Mouse (Mus musculus) small intestine, adult 2 months (tissue): ENCODE results near the gene Ttc24.

Experiments used
- CTCF ChIP-seq: fragments of 200-500 bp; IDR thresholded peaks from 2 replicates; pipeline ENCODE4 v1.5.1; 2012; ENCODE audit warnings: low read depth, mild to moderate bottlenecking, control low read depth, inconsistent platforms, low read length, moderate library complexity, mixed read lengths; ENCODE audit not compliant: insufficient replicate concordance, insufficient read length; ENCODE audit errors: extremely low read depth
- POLR2A ChIP-seq: fragments of 200-500 bp; IDR thresholded peaks from 2 replicates; pipeline ENCODE4 v1.6.1; 2012; ENCODE audit warnings: low read depth, mild to moderate bottlenecking, control low read depth, inconsistent platforms, low read length, moderate library complexity

- TF ChIP-seq CTCF (no peak), POLR2A (no peak)
Measured at GRCm38 (mm10) chr3:88057030-88057429, 21.1 kb downstream of the Ttc24 start.
